Mouse (Mus musculus) layer of hippocampus, adult 2 months (tissue): ENCODE measurements at regions not wholly inside any gene's neighbourhood (a gene's known extent, or its start where the extent isn't known, plus 50 kb on each side); places are given as distances from the start of the nearest gene placed in this dataset.

ENCODE experiments used
- DNase-seq, 2 experiments: peaks; one replicate each; pipeline ENCODE4 v3.0.0; 2022; ENCODE audit warnings: low spot score in 2 of 2
- H3K27ac ChIP-seq: fragments of 200-600 bp; 2 replicates; pipeline ENCODE4 v1.8.1; 2022
- H3K4me3 ChIP-seq: fragments of 200-600 bp; 2 replicates; pipeline ENCODE4 v1.8.1; 2022; ENCODE audit warnings: mild to moderate bottlenecking
- CTCF ChIP-seq: fragments of 200-600 bp; conservative IDR thresholded peaks from 2 replicates; pipeline ENCODE4 v1.8.1; 2022; ENCODE audit warnings: antibody characterized with exemption, mild to moderate bottlenecking, moderate library complexity

- no peak overlapping the region for H3K4me3 ChIP-seq
- no peak for DNase-seq
- H3K27ac ChIP-seq, result no peak overlapping the region
- TF ChIP-seq CTCF, result no peak
Measured at GRCm38 (mm10) chr16:12882690-12883089, 226.8 kb upstream of the Ercc4 start.

GRCm38 (mm10) chr16:12884556-12884955 lies 224.9 kb upstream of the Ercc4 start:
- no peak overlapping the region for H3K27ac ChIP-seq
- no peak for DNase-seq
- TF ChIP-seq CTCF, result no peak
- H3K4me3 ChIP-seq, result no peak overlapping the region

GRCm38 (mm10) chr16:12886127-12886526 lies 223.4 kb upstream of the Ercc4 start:
- Histone ChIP-seq H3K27ac (no peak overlapping the region), H3K4me3 (no peak overlapping the region)
- TF ChIP-seq CTCF, result no peak
- DNase-seq, result no peak

- no peak overlapping the region for H3K27ac ChIP-seq
Measured at GRCm38 (mm10) chr16:12887381-12887780, 222.1 kb upstream of the Ercc4 start.

GRCm38 (mm10) chr16:12890094-12890493 lies 219.4 kb upstream of the Ercc4 start:
- no peak for DNase-seq
- no peak overlapping the region for H3K27ac ChIP-seq
- no peak for TF ChIP-seq CTCF
- no peak overlapping the region for H3K4me3 ChIP-seq

More at GRCm38 (mm10) chr16:12887381-12887780, 222.1 kb upstream of the Ercc4 start:
- DNase-seq, result no peak
- TF ChIP-seq CTCF, result no peak
- H3K4me3 ChIP-seq, result no peak overlapping the region

- Histone ChIP-seq H3K4me3 (no peak overlapping the region), H3K27ac (no peak overlapping the region)
- no peak for TF ChIP-seq CTCF
- no peak for DNase-seq
Measured at GRCm38 (mm10) chr16:12890545-12890944, 218.9 kb upstream of the Ercc4 start.

- Histone ChIP-seq H3K27ac (peak overlapping the region; percentile 74), H3K4me3 (no peak overlapping the region)
- TF ChIP-seq CTCF, result peak; percentile 75
- peak; percentile 29 to 31 for DNase-seq
Measured at GRCm38 (mm10) chr16:12892658-12893305, 216.7 kb upstream of the Ercc4 start.

GRCm38 (mm10) chr16:12897267-12897666 lies 212.2 kb upstream of the Ercc4 start:
- TF ChIP-seq CTCF, result no peak
- DNase-seq, result no peak
- no peak overlapping the region for H3K4me3 ChIP-seq

GRCm38 (mm10) chr16:12900670-12901069 lies 208.8 kb upstream of the Ercc4 start:
- Histone ChIP-seq H3K4me3 (no peak overlapping the region), H3K27ac (no peak overlapping the region)
- no peak for DNase-seq
- no peak for TF ChIP-seq CTCF

More at GRCm38 (mm10) chr16:12897267-12897666, 212.2 kb upstream of the Ercc4 start:
- no peak overlapping the region for H3K27ac ChIP-seq

GRCm38 (mm10) chr16:12901096-12901995 lies 208.1 kb upstream of the Ercc4 start:
- TF ChIP-seq CTCF, result no peak
- DNase-seq, result peak in 1 of 2 experiments; percentile 15
- no peak overlapping the region for H3K4me3 ChIP-seq
- H3K27ac ChIP-seq, result no peak overlapping the region

- no peak overlapping the region for H3K27ac ChIP-seq
- no peak overlapping the region for H3K4me3 ChIP-seq
- no peak for DNase-seq
- no peak for TF ChIP-seq CTCF
Measured at GRCm38 (mm10) chr16:12901996-12902319, 207.5 kb upstream of the Ercc4 start.

GRCm38 (mm10) chr16:12903161-12903560 lies 206.3 kb upstream of the Ercc4 start:
- TF ChIP-seq CTCF, result no peak
- Histone ChIP-seq H3K4me3 (no peak overlapping the region), H3K27ac (no peak overlapping the region)
- no peak for DNase-seq

- Histone ChIP-seq H3K27ac (no peak overlapping the region), H3K4me3 (no peak overlapping the region)
- peak; percentile 41 for TF ChIP-seq CTCF
- no peak for DNase-seq
Measured at GRCm38 (mm10) chr16:12904937-12905336, 204.5 kb upstream of the Ercc4 start.

GRCm38 (mm10) chr16:12924668-12925067 lies 184.8 kb upstream of the Ercc4 start:
- TF ChIP-seq CTCF, result no peak
- no peak overlapping the region for H3K4me3 ChIP-seq
- peak overlapping the region; percentile 54 for H3K27ac ChIP-seq
- no peak for DNase-seq
